Mouse (Mus musculus) neural tube, embryonic 14.5 days (tissue): Measurements from ENCODE around the gene Srd5a2. TPM values are rescaled to one million over a fixed set of nuclear protein-coding genes. Genes with fewer than 3 reads are reported as not detected.

Experiments
- ATAC-seq: fragments of 200-750 bp; cut with Nextera tagmentation; 2 replicates; pipeline ENCODE4 v1.8.0; 2017; ENCODE audit warnings: low read depth, mild to moderate bottlenecking, moderate TSS enrichment, moderate library complexity
- H3K27ac ChIP-seq: fragments of 300-500 bp; sonication (generic); 2 replicates; pipeline ENCODE4 v1.5.1; 2014; ENCODE audit warnings: low read depth, mild to moderate bottlenecking, control low read depth, low read length, moderate library complexity, mixed read lengths
- H3K27me3 ChIP-seq: fragments of 300-500 bp; sonication (generic); 2 replicates; pipeline ENCODE4 v1.6.1; 2014; ENCODE audit warnings: low read length; ENCODE audit not compliant: control insufficient read depth, insufficient read depth
- H3K36me3 ChIP-seq: fragments of 300-500 bp; sonication (generic); 2 replicates; pipeline ENCODE4 v1.6.1; 2014; ENCODE audit warnings: low read length, mixed read lengths; ENCODE audit not compliant: control insufficient read depth, insufficient read depth
- H3K4me1 ChIP-seq: fragments of 300-500 bp; sonication (generic); 2 replicates; pipeline ENCODE4 v1.6.1; 2014; ENCODE audit warnings: low read length; ENCODE audit not compliant: control insufficient read depth, insufficient read depth
- H3K4me2 ChIP-seq: fragments of 300-500 bp; sonication (generic); 2 replicates; pipeline ENCODE4 v1.6.1; 2014; ENCODE audit warnings: mild to moderate bottlenecking, low read depth, low read length, control low read depth
- H3K4me3 ChIP-seq: fragments of 300-500 bp; sonication (generic); 2 replicates; pipeline ENCODE4 v1.5.1; 2014; ENCODE audit warnings: low read depth, low read length, control low read depth, mixed read lengths
- H3K9ac ChIP-seq: fragments of 300-500 bp; sonication (generic); replicated peaks from 2 replicates; pipeline ENCODE4 v1.6.1; 2014; ENCODE audit warnings: low read depth, mild to moderate bottlenecking, control low read depth, low read length, mixed read lengths
- H3K9me3 ChIP-seq: fragments of 300-500 bp; sonication (generic); 2 replicates; pipeline ENCODE4 v1.6.1; 2016; ENCODE audit warnings: low read length; ENCODE audit not compliant: control insufficient read depth
- WGBS: fragments of 180-500 bp; shearing (Covaris S2); extraction: QIAGEN DNeasy Blood & Tissue Kit; methylation state at CpG from one replicate; pipeline ENCODE4 v1.1.7; 2014; 5-methylcytosine and 5-hydroxymethylcytosine counted together
- polyA plus RNA-seq: library from polyadenylated mRNA; unstranded; fragments of >200 nt; fragmentation: Nextera tagmentation; extraction: Ambion mirVana; gene quantifications from 2 replicates; pipeline ENCODE4 v1.2.1, GENCODE M21; 2014

The Srd5a2 gene
- polyA plus RNA-seq, 1 experiment from 2014 or later, result 0.20 TPM

- no peak for ATAC-seq
- Histone ChIP-seq H3K4me2 (no peak overlapping the region), H3K4me3 (no peak overlapping the region), H3K36me3 (no peaks in the 10 kb centered on the region), H3K9me3 (no peaks in the 10 kb centered on the region), H3K4me1 (no peaks in the 10 kb centered on the region), H3K9ac (no peak overlapping the region), H3K27ac (no peak overlapping the region), H3K27me3 (no peaks in the 10 kb centered on the region)
- WGBS, result 89% methylated on average over 13 of the region's 13 CpGs
Measured at GRCm38 (mm10) chr17:73995907-73996645, 51.6 kb downstream of the Srd5a2 start.

GRCm38 (mm10) chr17:73991264-73991663 lies 56.5 kb downstream of the Srd5a2 start:
- no peaks in the 10 kb centered on the region for H3K36me3 ChIP-seq
- no peak overlapping the region for H3K4me2 ChIP-seq
- WGBS, result 91% methylated on average over 4 of the region's 4 CpGs
- no peaks in the 10 kb centered on the region for H3K27me3 ChIP-seq
- no peak for ATAC-seq
- no peak overlapping the region for H3K27ac ChIP-seq
- H3K9me3 ChIP-seq, result no peaks in the 10 kb centered on the region
- no peak overlapping the region for H3K9ac ChIP-seq
- no peak overlapping the region for H3K4me3 ChIP-seq
- H3K4me1 ChIP-seq, result no peaks in the 10 kb centered on the region

GRCm38 (mm10) chr17:73986571-73986970 lies 61.1 kb downstream of the Srd5a2 start:
- H3K4me1 ChIP-seq, result no peaks in the 10 kb centered on the region
- ATAC-seq, result no peak
- no peak overlapping the region for H3K9ac ChIP-seq
- H3K9me3 ChIP-seq, result no peaks in the 10 kb centered on the region
- WGBS, result 81% methylated on average over 2 of the region's 2 CpGs
- no peaks in the 10 kb centered on the region for H3K36me3 ChIP-seq
- no peak overlapping the region for H3K4me2 ChIP-seq
- no peak overlapping the region for H3K4me3 ChIP-seq
- H3K27me3 ChIP-seq, result no peaks in the 10 kb centered on the region
- no peak overlapping the region for H3K27ac ChIP-seq

- Histone ChIP-seq H3K27ac (no peak overlapping the region), H3K9ac (no peak overlapping the region), H3K27me3 (no peaks in the 10 kb centered on the region), H3K4me2 (no peak overlapping the region), H3K4me3 (no peak overlapping the region), H3K4me1 (no peaks in the 10 kb centered on the region), H3K36me3 (no peaks in the 10 kb centered on the region), H3K9me3 (no peaks in the 10 kb centered on the region)
- 92% methylated on average over 4 of the region's 4 CpGs for WGBS
- no peak for ATAC-seq
Measured at GRCm38 (mm10) chr17:73985936-73986335, 61.8 kb downstream of the Srd5a2 start.

- Histone ChIP-seq H3K4me1 (no peaks in the 10 kb centered on the region), H3K27ac (no peak overlapping the region), H3K4me2 (no peak overlapping the region), H3K36me3 (no peaks in the 10 kb centered on the region), H3K9ac (no peak overlapping the region), H3K4me3 (no peak overlapping the region), H3K9me3 (no peaks in the 10 kb centered on the region), H3K27me3 (no peaks in the 10 kb centered on the region)
- ATAC-seq, result no peak
- 13% methylated on average over 4 of the region's 4 CpGs for WGBS
Measured at GRCm38 (mm10) chr17:73984508-73984907, 63.2 kb downstream of the Srd5a2 start.

- Histone ChIP-seq H3K27me3 (no peaks in the 10 kb centered on the region), H3K4me1 (no peaks in the 10 kb centered on the region), H3K4me2 (no peak overlapping the region), H3K4me3 (no peak overlapping the region), H3K9me3 (no peaks in the 10 kb centered on the region), H3K27ac (no peak overlapping the region), H3K36me3 (no peaks in the 10 kb centered on the region), H3K9ac (no peak overlapping the region)
- ATAC-seq, result no peak
- 76% methylated on average over 1 of the region's 1 CpGs for WGBS
Measured at GRCm38 (mm10) chr17:73982871-73983270, 64.8 kb downstream of the Srd5a2 start.

- ATAC-seq, result no peak
- H3K27me3 ChIP-seq, result no peaks in the 10 kb centered on the region
- no peaks in the 10 kb centered on the region for H3K36me3 ChIP-seq
- no peaks in the 10 kb centered on the region for H3K9me3 ChIP-seq
- no peaks in the 10 kb centered on the region for H3K4me1 ChIP-seq
- H3K27ac ChIP-seq, result no peak overlapping the region
- H3K9ac ChIP-seq, result no peak overlapping the region
- no peak overlapping the region for H3K4me2 ChIP-seq
- no peak overlapping the region for H3K4me3 ChIP-seq
Measured at GRCm38 (mm10) chr17:73976066-73976465, 71.7 kb downstream of the Srd5a2 start.

GRCm38 (mm10) chr17:73972648-73973047 lies 75.1 kb downstream of the Srd5a2 start:
- no peak overlapping the region for H3K4me3 ChIP-seq
- H3K9me3 ChIP-seq, result no peaks in the 10 kb centered on the region
- no peaks in the 10 kb centered on the region for H3K4me1 ChIP-seq
- H3K27ac ChIP-seq, result no peak overlapping the region
- no peak overlapping the region for H3K4me2 ChIP-seq
- 91% methylated on average over 11 of the region's 11 CpGs for WGBS
- no peak for ATAC-seq
- no peaks in the 10 kb centered on the region for H3K27me3 ChIP-seq
- H3K9ac ChIP-seq, result no peak overlapping the region
- no peaks in the 10 kb centered on the region for H3K36me3 ChIP-seq

GRCm38 (mm10) chr17:73971291-73971690 lies 76.4 kb downstream of the Srd5a2 start:
- Histone ChIP-seq H3K27me3 (no peaks in the 10 kb centered on the region), H3K4me2 (no peak overlapping the region), H3K9ac (no peak overlapping the region), H3K9me3 (no peaks in the 10 kb centered on the region), H3K27ac (no peak overlapping the region), H3K4me1 (no peaks in the 10 kb centered on the region), H3K4me3 (no peak overlapping the region), H3K36me3 (no peaks in the 10 kb centered on the region)
- 78% methylated on average over 4 of the region's 4 CpGs for WGBS
- ATAC-seq, result no peak
